Mouse (Mus musculus) layer of hippocampus, postnatal 14 days (tissue): ENCODE results near the gene Prkaa1. TPM values are rescaled to one million over a fixed set of nuclear protein-coding genes. Genes with fewer than 3 reads are reported as not detected.
"Not testable (repeated sequence)": the region's sequence is repeated elsewhere in the genome, so short reads cannot be mapped to it uniquely, and the experiment has no call there.

ENCODE experiments used
- DNase-seq, 2 experiments: peaks; one replicate each; pipeline ENCODE4 v3.0.0; 2021 to 2022; ENCODE audit warnings: low spot score in 2 of 2, mixed read lengths in 1 of 2
- total RNA-seq, 2 experiments: library from RNA; stranded (reverse); gene quantifications; 2 replicates each; pipeline ENCODE4 v1.2.3; 2021

The Prkaa1 gene
- total RNA-seq, 2 experiments from 2014 or later: 19.2 to 20.8 TPM

- no peak for DNase-seq
These were observed 13.7 kb downstream of the Prkaa1 start for GRCm38 (mm10) chr15:5157386-5157785.

GRCm38 (mm10) chr15:5158827-5159226, 15.2 kb downstream of the Prkaa1 start:
- DNase-seq: no peak

- no peak for DNase-seq
These were observed 21.6 kb downstream of the Prkaa1 start for GRCm38 (mm10) chr15:5165121-5165773.

GRCm38 (mm10) chr15:5173217-5173820, 29.7 kb downstream of the Prkaa1 start:
- no peak for DNase-seq

- DNase-seq: peak; percentile 5 to 14
These were observed 41.1 kb downstream of the Prkaa1 start for GRCm38 (mm10) chr15:5184668-5185330.

GRCm38 (mm10) chr15:5185366-5186292, 42.0 kb downstream of the Prkaa1 start, which contains the start of gene Ttc33:
Gene Ttc33, plus strand, starts transcription at chr15:5185525.
- peak; percentile 78 to 88 for DNase-seq

GRCm38 (mm10) chr15:5186293-5186675, 42.6 kb downstream of the Prkaa1 start:
- peak in 1 of 2 experiments; percentile 10 for DNase-seq

- no peak for DNase-seq
These were observed 43.5 kb downstream of the Prkaa1 start for GRCm38 (mm10) chr15:5187116-5187515.

GRCm38 (mm10) chr15:5188029-5188428, 44.4 kb downstream of the Prkaa1 start:
- no peak for DNase-seq

GRCm38 (mm10) chr15:5189504-5190093, 45.9 kb downstream of the Prkaa1 start:
- peak in 1 of 2 experiments; percentile 35 for DNase-seq

- peak in 1 of 2 experiments; percentile 32 for DNase-seq
These were observed 50.2 kb downstream of the Prkaa1 start for GRCm38 (mm10) chr15:5193833-5194232.

- DNase-seq: no peak
These were observed 50.8 kb downstream of the Prkaa1 start for GRCm38 (mm10) chr15:5194446-5194845.

GRCm38 (mm10) chr15:5194931-5195330, 51.3 kb downstream of the Prkaa1 start:
- DNase-seq: no peak

- no peak for DNase-seq
These were observed 52.4 kb downstream of the Prkaa1 start for GRCm38 (mm10) chr15:5195987-5196514.

- no peak for DNase-seq
These were observed 53.0 kb downstream of the Prkaa1 start for GRCm38 (mm10) chr15:5196691-5197090.

GRCm38 (mm10) chr15:5205222-5205621, 61.6 kb downstream of the Prkaa1 start:
- no peak for DNase-seq

- DNase-seq: no peak
These were observed 65.5 kb downstream of the Prkaa1 start for GRCm38 (mm10) chr15:5209116-5209515.

- DNase-seq: no peak
These were observed 76.8 kb downstream of the Prkaa1 start for GRCm38 (mm10) chr15:5220491-5220890.

GRCm38 (mm10) chr15:5230746-5231145, 87.1 kb downstream of the Prkaa1 start:
- DNase-seq: not testable (repeated sequence)
